Mouse (Mus musculus): Measurements from ENCODE around the gene Stard3. TPM values are rescaled to one million over a fixed set of nuclear protein-coding genes. Genes with fewer than 3 reads are reported as not detected.

Stard3 gene
- total and polyA plus RNA-seq, 2 experiments from 2014 or later: 23.8 to 56.1 TPM

DNA sequence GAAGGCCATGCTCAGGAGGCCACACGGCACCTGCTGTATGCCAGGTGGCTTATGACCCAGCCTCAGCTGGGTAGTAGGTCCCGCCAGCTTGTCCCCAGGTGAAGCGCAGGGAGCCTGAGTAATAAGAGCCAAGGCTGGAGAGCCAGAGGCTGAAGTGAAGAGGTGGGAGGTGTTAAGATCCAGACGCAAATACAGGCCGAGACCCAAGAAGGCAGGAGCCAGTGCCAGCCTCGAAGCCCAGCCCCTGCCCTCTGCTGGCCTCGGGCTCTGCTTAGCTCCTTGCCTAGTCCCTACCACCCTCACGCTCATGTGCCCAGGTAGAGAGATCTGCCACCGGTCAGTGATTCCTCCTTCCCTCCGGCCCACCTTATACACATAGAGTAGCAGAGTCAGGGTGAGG is 30.1 kb downstream of the Stard3 start:
- no peak for ATAC-seq (ENCODE audit: low FRiP score)
- peaks cover 17% of the 10 kb centered on the region for H3K27me3 ChIP-seq (ENCODE audit: insufficient read depth, low read length)

GRCm38 (mm10) chr11:98389221-98389780 is 31.1 kb downstream of the Stard3 start:
- TF ChIP-seq CTCF (IDR thresholded peaks at IDR 0.05): peak; percentile 70
- Histone ChIP-seq H3K9me3 (ENCODE audit: low read length) (no peaks in the 10 kb centered on the region), H3K4me1 (ENCODE audit: insufficient read depth, low read length) (no peaks in the 10 kb centered on the region), H3K9ac (replicated peaks; ENCODE audit: low read length, poor library complexity, severe bottlenecking) (no peak overlapping the region), H3K27me3 (ENCODE audit: insufficient read depth, low read length) (peaks cover 17% of the 10 kb centered on the region), H3K27ac (ENCODE audit: low read depth, low read length) (no peak overlapping the region), H3K36me3 (ENCODE audit: insufficient read depth, low read length) (no peaks in the 10 kb centered on the region), H3K4me2 (ENCODE audit: low read depth, low read length, poor library complexity, severe bottlenecking) (no peak overlapping the region), H3K4me3 (ENCODE audit: low read depth, low read length) (no peak overlapping the region)
- ATAC-seq (ENCODE audit: low FRiP score) (no peak), DNase-seq (ENCODE audit: low spot score) (peak; percentile 62)
- WGBS: 29% methylated on average over 9 of the region's 9 CpGs

More for the DNA sequence above, 30.1 kb downstream of the Stard3 start:
- H3K36me3 ChIP-seq (ENCODE audit: insufficient read depth, low read length): no peaks in the 10 kb centered on the region
- no peaks in the 10 kb centered on the region for H3K9me3 ChIP-seq (ENCODE audit: low read length)
- TF ChIP-seq CTCF (IDR thresholded peaks at IDR 0.05): no peak
- no peak overlapping the region for H3K27ac ChIP-seq (ENCODE audit: low read depth, low read length)
- H3K4me2 ChIP-seq (ENCODE audit: low read depth, low read length, poor library complexity, severe bottlenecking): no peak overlapping the region
- H3K4me3 ChIP-seq (ENCODE audit: low read depth, low read length): no peak overlapping the region
- H3K4me1 ChIP-seq (ENCODE audit: insufficient read depth, low read length): no peaks in the 10 kb centered on the region
- WGBS: 83% methylated on average over 10 of the region's 10 CpGs
- 0 out of 2 replicates have a peak overlapping the region, but pooled peaks have one; percentile 4 for H3K9ac ChIP-seq (replicated peaks; ENCODE audit: low read length, poor library complexity, severe bottlenecking)
- DNase-seq (ENCODE audit: low spot score): no peak

- no peak for ATAC-seq (ENCODE audit: low FRiP score)
- no peak for DNase-seq (ENCODE audit: low spot score)
- Histone ChIP-seq H3K27me3 (ENCODE audit: insufficient read depth, low read length) (peaks cover 17% of the 10 kb centered on the region), H3K4me2 (ENCODE audit: low read depth, low read length, poor library complexity, severe bottlenecking) (no peak overlapping the region), H3K4me3 (ENCODE audit: low read depth, low read length) (no peak overlapping the region), H3K36me3 (ENCODE audit: insufficient read depth, low read length) (no peaks in the 10 kb centered on the region), H3K27ac (ENCODE audit: low read depth, low read length) (no peak overlapping the region), H3K9me3 (ENCODE audit: low read length) (no peaks in the 10 kb centered on the region), H3K4me1 (ENCODE audit: insufficient read depth, low read length) (no peaks in the 10 kb centered on the region), H3K9ac (replicated peaks; ENCODE audit: low read length, poor library complexity, severe bottlenecking) (no peak overlapping the region)
- no peak for TF ChIP-seq CTCF (IDR thresholded peaks at IDR 0.05)
- WGBS: 75% methylated on average over 9 of the region's 12 CpGs
These were observed 32.0 kb downstream of the Stard3 start for GRCm38 (mm10) chr11:98390141-98390540.

GRCm38 (mm10) chr11:98392034-98392433 is 33.9 kb downstream of the Stard3 start:
- DNase-seq (ENCODE audit: low spot score) (no peak), ATAC-seq (ENCODE audit: low FRiP score) (no peak)
- Histone ChIP-seq H3K36me3 (ENCODE audit: insufficient read depth, low read length) (no peaks in the 10 kb centered on the region), H3K9me3 (ENCODE audit: low read length) (no peaks in the 10 kb centered on the region), H3K4me3 (ENCODE audit: low read depth, low read length) (no peak overlapping the region), H3K4me1 (ENCODE audit: insufficient read depth, low read length) (no peaks in the 10 kb centered on the region), H3K4me2 (ENCODE audit: low read depth, low read length, poor library complexity, severe bottlenecking) (no peak overlapping the region), H3K9ac (replicated peaks; ENCODE audit: low read length, poor library complexity, severe bottlenecking) (no peak overlapping the region), H3K27ac (ENCODE audit: low read depth, low read length) (no peak overlapping the region), H3K27me3 (ENCODE audit: insufficient read depth, low read length) (peaks cover 12% of the 10 kb centered on the region)
- 41% methylated on average over 6 of the region's 8 CpGs for WGBS
- no peak for TF ChIP-seq CTCF (IDR thresholded peaks at IDR 0.05)

DNA sequence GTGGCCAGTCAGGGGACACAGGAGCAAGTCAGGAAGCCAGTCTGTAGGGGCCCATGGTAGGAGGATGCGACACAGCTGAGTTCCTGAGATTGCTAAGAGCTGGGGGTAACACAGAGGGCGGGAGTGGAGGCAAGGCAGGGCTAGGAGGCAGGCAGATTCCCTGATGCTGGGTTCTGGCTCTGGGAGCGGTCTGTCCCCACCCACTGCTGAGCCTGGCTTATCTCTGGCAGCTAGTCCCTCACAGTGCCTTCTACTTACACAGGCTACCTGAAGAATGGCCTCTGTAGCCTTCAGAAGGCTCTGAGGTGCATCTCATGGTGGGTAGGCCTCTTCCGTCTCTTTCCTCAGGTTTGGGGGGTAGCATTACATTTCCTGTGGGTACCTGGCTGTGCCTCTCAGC is 34.5 kb downstream of the Stard3 start:
- H3K9ac ChIP-seq (replicated peaks; ENCODE audit: low read length, poor library complexity, severe bottlenecking): 0 out of 2 replicates have a peak overlapping the region, but pooled peaks have one; percentile 13
- no peak for TF ChIP-seq CTCF (IDR thresholded peaks at IDR 0.05)
- H3K4me2 ChIP-seq (ENCODE audit: low read depth, low read length, poor library complexity, severe bottlenecking): no peak overlapping the region
- H3K4me1 ChIP-seq (ENCODE audit: insufficient read depth, low read length): no peaks in the 10 kb centered on the region
- no peak overlapping the region for H3K4me3 ChIP-seq (ENCODE audit: low read depth, low read length)
- ATAC-seq (ENCODE audit: low FRiP score) (no peak), DNase-seq (ENCODE audit: low spot score) (no peak)
- no peaks in the 10 kb centered on the region for H3K9me3 ChIP-seq (ENCODE audit: low read length)
- peaks cover 6% of the 10 kb centered on the region for H3K27me3 ChIP-seq (ENCODE audit: insufficient read depth, low read length)
- H3K27ac ChIP-seq (ENCODE audit: low read depth, low read length): no peak overlapping the region
- H3K36me3 ChIP-seq (ENCODE audit: insufficient read depth, low read length): no peaks in the 10 kb centered on the region
- WGBS: 61% methylated on average over 4 of the region's 4 CpGs

DNA sequence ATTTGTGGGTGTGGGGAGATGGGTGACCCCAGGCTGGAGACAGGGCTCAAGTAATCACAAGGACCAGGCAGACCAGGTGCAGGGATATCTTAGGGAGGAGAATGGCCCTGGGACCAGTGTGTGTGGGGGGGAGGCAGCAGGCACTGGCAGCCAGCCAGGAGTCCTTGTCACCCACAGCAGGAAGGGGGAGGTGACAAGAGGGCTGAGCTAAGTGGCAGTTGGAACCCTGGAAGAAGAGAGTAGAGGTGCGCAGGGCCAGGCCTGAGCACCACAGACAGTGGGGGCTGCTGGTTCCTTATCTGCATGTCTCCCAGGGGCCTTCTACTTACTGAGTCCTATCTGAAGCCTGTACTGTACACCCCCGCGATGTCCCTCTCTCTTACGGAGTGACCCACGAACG is 35.1 kb downstream of the Stard3 start:
- H3K9me3 ChIP-seq (ENCODE audit: low read length): no peaks in the 10 kb centered on the region
- 74% methylated on average over 6 of the region's 6 CpGs for WGBS
- H3K27ac ChIP-seq (ENCODE audit: low read depth, low read length): no peak overlapping the region
- no peaks in the 10 kb centered on the region for H3K4me1 ChIP-seq (ENCODE audit: insufficient read depth, low read length)
- H3K4me2 ChIP-seq (ENCODE audit: low read depth, low read length, poor library complexity, severe bottlenecking): no peak overlapping the region
- no peak for TF ChIP-seq CTCF (IDR thresholded peaks at IDR 0.05)
- H3K27me3 ChIP-seq (ENCODE audit: insufficient read depth, low read length): 0 out of 2 replicates have a peak, but pooled peaks cover 5% of the 10 kb centered on the region
- H3K9ac ChIP-seq (replicated peaks; ENCODE audit: low read length, poor library complexity, severe bottlenecking): no peak overlapping the region
- ATAC-seq (ENCODE audit: low FRiP score) (no peak), DNase-seq (ENCODE audit: low spot score) (no peak)
- no peaks in the 10 kb centered on the region for H3K36me3 ChIP-seq (ENCODE audit: insufficient read depth, low read length)
- H3K4me3 ChIP-seq (ENCODE audit: low read depth, low read length): no peak overlapping the region

Measured in midbrain, postnatal 0 days (tissue).